Mouse (Mus musculus): ENCODE results near the gene Trappc10. TPM values are rescaled to one million over a fixed set of nuclear protein-coding genes. Genes with fewer than 3 reads are reported as not detected.

The Trappc10 gene
- polyA plus RNA-seq, 1 experiment from 2014 or later, result 26.3 TPM

GRCm38 (mm10) chr10:78259230-78259629 lies 14.8 kb upstream of the Trappc10 start:
- no peak for DNase-seq (ENCODE audit: low spot score)

GRCm38 (mm10) chr10:78258142-78258675 lies 13.8 kb upstream of the Trappc10 start:
- no peak for DNase-seq (ENCODE audit: low spot score)

GRCm38 (mm10) chr10:78255646-78256059 lies 11.2 kb upstream of the Trappc10 start:
- no peak for DNase-seq (ENCODE audit: low spot score)

GRCm38 (mm10) chr10:78247206-78247605 lies 2.8 kb upstream of the Trappc10 start:
- DNase-seq (ENCODE audit: low spot score), result no peak

GRCm38 (mm10) chr10:78246725-78247124 lies 2.3 kb upstream of the Trappc10 start:
- DNase-seq (ENCODE audit: low spot score), result no peak

GRCm38 (mm10) chr10:78245225-78245547 lies 745 bp upstream of the Trappc10 start:
- DNase-seq (ENCODE audit: low spot score), result no peak

- no peak for DNase-seq (ENCODE audit: low spot score)
Measured at GRCm38 (mm10) chr10:78244058-78244437, 393 bp downstream of the Trappc10 start.

- DNase-seq (ENCODE audit: low spot score), result no peak
Measured at GRCm38 (mm10) chr10:78238926-78239325, 5.5 kb downstream of the Trappc10 start.

- no peak for DNase-seq (ENCODE audit: low spot score)
Measured at GRCm38 (mm10) chr10:78238297-78238696, 6.1 kb downstream of the Trappc10 start.

- no peak for DNase-seq (ENCODE audit: low spot score)
Measured at GRCm38 (mm10) chr10:78237809-78238208, 6.6 kb downstream of the Trappc10 start.

GRCm38 (mm10) chr10:78236885-78237629 lies 7.4 kb downstream of the Trappc10 start:
- DNase-seq (ENCODE audit: low spot score), result no peak

GRCm38 (mm10) chr10:78233756-78234155 lies 10.7 kb downstream of the Trappc10 start:
- no peak for DNase-seq (ENCODE audit: low spot score)

- no peak for DNase-seq (ENCODE audit: low spot score)
Measured at GRCm38 (mm10) chr10:78233161-78233560, 11.3 kb downstream of the Trappc10 start.

- DNase-seq (ENCODE audit: low spot score), result peak; percentile 53
Measured at GRCm38 (mm10) chr10:78232301-78232980, 12.0 kb downstream of the Trappc10 start.

GRCm38 (mm10) chr10:78228560-78228928 lies 15.9 kb downstream of the Trappc10 start:
- no peak for DNase-seq (ENCODE audit: low spot score)

GRCm38 (mm10) chr10:78227875-78228559 lies 16.4 kb downstream of the Trappc10 start:
- no peak for DNase-seq (ENCODE audit: low spot score)

GRCm38 (mm10) chr10:78224136-78224535 lies 20.3 kb downstream of the Trappc10 start:
- no peak for DNase-seq (ENCODE audit: low spot score)

GRCm38 (mm10) chr10:78222908-78223307 lies 21.5 kb downstream of the Trappc10 start:
- DNase-seq (ENCODE audit: low spot score), result no peak

- DNase-seq (ENCODE audit: low spot score), result no peak
Measured at GRCm38 (mm10) chr10:78221315-78221714, 23.1 kb downstream of the Trappc10 start.

GRCm38 (mm10) chr10:78219528-78219927 lies 24.9 kb downstream of the Trappc10 start:
- DNase-seq (ENCODE audit: low spot score), result no peak

GRCm38 (mm10) chr10:78218576-78218975 lies 25.9 kb downstream of the Trappc10 start:
- no peak for DNase-seq (ENCODE audit: low spot score)

All from thymus, postnatal 0 days (tissue).